Mouse (Mus musculus): Measurements from ENCODE around the gene Zswim4. TPM values are rescaled to one million over a fixed set of nuclear protein-coding genes. Genes with fewer than 3 reads are reported as not detected.
A peak's percentile ranks its signal among the peaks of the same experiment; 100 is the strongest.

Zswim4 gene
- polyA plus RNA-seq, 1 experiment from 2014 or later, result 9.7 TPM

GRCm38 (mm10) chr8:84197922-84198774 is 38.7 kb downstream of the Zswim4 start:
- peak; percentile 77 for ATAC-seq (ENCODE audit: insufficient read depth, low FRiP score)
- H3K4me1 ChIP-seq (ENCODE audit: control insufficient read depth, insufficient read depth, low read length), result peaks cover 48% of the 10 kb centered on the region

GRCm38 (mm10) chr8:84197141-84197921 is 39.5 kb downstream of the Zswim4 start:
- peak overlapping the region; percentile 79 for H3K4me2 ChIP-seq (ENCODE audit: low read depth, low read length)
- H3K27me3 ChIP-seq (ENCODE audit: control insufficient read depth, insufficient read depth, low read length), result no peaks in the 10 kb centered on the region
- 1% methylated on average over 43 of the region's 43 CpGs for WGBS
- H3K9ac ChIP-seq (ENCODE audit: low read length), result peak overlapping the region; percentile 74
- H3K4me3 ChIP-seq (replicated peaks; ENCODE audit: low read length), result peak overlapping the region; percentile 54
- peak overlapping the region; percentile 98 for H3K27ac ChIP-seq (ENCODE audit: low read length)
- no peaks in the 10 kb centered on the region for H3K36me3 ChIP-seq (ENCODE audit: control insufficient read depth, insufficient read depth, low read length)
- ATAC-seq (ENCODE audit: insufficient read depth, low FRiP score), result peak; percentile 42
- no peaks in the 10 kb centered on the region for H3K9me3 ChIP-seq (replicated peaks; ENCODE audit: control insufficient read depth, low read length)
- peaks cover 49% of the 10 kb centered on the region for H3K4me1 ChIP-seq (ENCODE audit: control insufficient read depth, insufficient read depth, low read length)

More at GRCm38 (mm10) chr8:84197922-84198774, 38.7 kb downstream of the Zswim4 start:
- H3K27ac ChIP-seq (ENCODE audit: low read length), result peak overlapping the region; percentile 98
- H3K4me3 ChIP-seq (replicated peaks; ENCODE audit: low read length), result peak overlapping the region; percentile 54
- H3K9me3 ChIP-seq (replicated peaks; ENCODE audit: control insufficient read depth, low read length), result no peaks in the 10 kb centered on the region
- peak overlapping the region; percentile 79 for H3K4me2 ChIP-seq (ENCODE audit: low read depth, low read length)
- no peaks in the 10 kb centered on the region for H3K27me3 ChIP-seq (ENCODE audit: control insufficient read depth, insufficient read depth, low read length)
- no peaks in the 10 kb centered on the region for H3K36me3 ChIP-seq (ENCODE audit: control insufficient read depth, insufficient read depth, low read length)
- H3K9ac ChIP-seq (ENCODE audit: low read length), result peak overlapping the region; percentile 74
- 2% methylated on average over 30 of the region's 30 CpGs for WGBS

GRCm38 (mm10) chr8:84194224-84194743 is 42.6 kb downstream of the Zswim4 start:
- ATAC-seq (ENCODE audit: insufficient read depth, low FRiP score), result no peak
- Histone ChIP-seq H3K4me1 (ENCODE audit: control insufficient read depth, insufficient read depth, low read length) (peaks cover 37% of the 10 kb centered on the region), H3K27ac (ENCODE audit: low read length) (no peak overlapping the region), H3K9ac (ENCODE audit: low read length) (no peak overlapping the region), H3K4me3 (replicated peaks; ENCODE audit: low read length) (no peak overlapping the region), H3K4me2 (ENCODE audit: low read depth, low read length) (no peak overlapping the region), H3K27me3 (ENCODE audit: control insufficient read depth, insufficient read depth, low read length) (no peaks in the 10 kb centered on the region), H3K9me3 (replicated peaks; ENCODE audit: control insufficient read depth, low read length) (no peaks in the 10 kb centered on the region), H3K36me3 (ENCODE audit: control insufficient read depth, insufficient read depth, low read length) (no peaks in the 10 kb centered on the region)
- 71% methylated on average over 3 of the region's 3 CpGs for WGBS

GRCm38 (mm10) chr8:84193566-84193965 is 43.3 kb downstream of the Zswim4 start:
- Histone ChIP-seq H3K27me3 (ENCODE audit: control insufficient read depth, insufficient read depth, low read length) (no peaks in the 10 kb centered on the region), H3K4me3 (replicated peaks; ENCODE audit: low read length) (no peak overlapping the region), H3K9me3 (replicated peaks; ENCODE audit: control insufficient read depth, low read length) (no peaks in the 10 kb centered on the region), H3K4me2 (ENCODE audit: low read depth, low read length) (no peak overlapping the region), H3K4me1 (ENCODE audit: control insufficient read depth, insufficient read depth, low read length) (peaks cover 31% of the 10 kb centered on the region), H3K27ac (ENCODE audit: low read length) (no peak overlapping the region), H3K36me3 (ENCODE audit: control insufficient read depth, insufficient read depth, low read length) (no peaks in the 10 kb centered on the region), H3K9ac (ENCODE audit: low read length) (no peak overlapping the region)
- WGBS, result 79% methylated on average over 5 of the region's 5 CpGs
- no peak for ATAC-seq (ENCODE audit: insufficient read depth, low FRiP score)

- H3K9me3 ChIP-seq (replicated peaks; ENCODE audit: control insufficient read depth, low read length), result no peaks in the 10 kb centered on the region
- H3K36me3 ChIP-seq (ENCODE audit: control insufficient read depth, insufficient read depth, low read length), result no peaks in the 10 kb centered on the region
- H3K9ac ChIP-seq (ENCODE audit: low read length), result no peak overlapping the region
- peak overlapping the region; percentile 93 for H3K27ac ChIP-seq (ENCODE audit: low read length)
- no peak overlapping the region for H3K4me2 ChIP-seq (ENCODE audit: low read depth, low read length)
- ATAC-seq (ENCODE audit: insufficient read depth, low FRiP score), result no peak
- no peaks in the 10 kb centered on the region for H3K27me3 ChIP-seq (ENCODE audit: control insufficient read depth, insufficient read depth, low read length)
- 73% methylated on average over 4 of the region's 4 CpGs for WGBS
- H3K4me1 ChIP-seq (ENCODE audit: control insufficient read depth, insufficient read depth, low read length), result peaks cover 27% of the 10 kb centered on the region
- no peak overlapping the region for H3K4me3 ChIP-seq (replicated peaks; ENCODE audit: low read length)
Observed at GRCm38 (mm10) chr8:84193161-84193560, 43.7 kb downstream of the Zswim4 start.

GRCm38 (mm10) chr8:84192555-84192954 is 44.3 kb downstream of the Zswim4 start:
- Histone ChIP-seq H3K4me3 (replicated peaks; ENCODE audit: low read length) (peak overlapping the region; percentile 30), H3K9me3 (replicated peaks; ENCODE audit: control insufficient read depth, low read length) (no peaks in the 10 kb centered on the region), H3K4me2 (ENCODE audit: low read depth, low read length) (peak overlapping the region; percentile 61), H3K9ac (ENCODE audit: low read length) (peak overlapping the region; percentile 61), H3K4me1 (ENCODE audit: control insufficient read depth, insufficient read depth, low read length) (peaks cover 21% of the 10 kb centered on the region), H3K27me3 (ENCODE audit: control insufficient read depth, insufficient read depth, low read length) (no peaks in the 10 kb centered on the region), H3K27ac (ENCODE audit: low read length) (peak overlapping the region; percentile 93), H3K36me3 (ENCODE audit: control insufficient read depth, insufficient read depth, low read length) (no peaks in the 10 kb centered on the region)
- 3% methylated on average over 33 of the region's 33 CpGs for WGBS
- ATAC-seq (ENCODE audit: insufficient read depth, low FRiP score), result peak; percentile 73

GRCm38 (mm10) chr8:84192023-84192422 is 44.8 kb downstream of the Zswim4 start:
- H3K27ac ChIP-seq (ENCODE audit: low read length), result peak overlapping the region; percentile 93
- ATAC-seq (ENCODE audit: insufficient read depth, low FRiP score), result peak; percentile 86
- H3K4me1 ChIP-seq (ENCODE audit: control insufficient read depth, insufficient read depth, low read length), result peaks cover 18% of the 10 kb centered on the region
- H3K4me3 ChIP-seq (replicated peaks; ENCODE audit: low read length), result peak overlapping the region; percentile 30
- peak overlapping the region; percentile 61 for H3K4me2 ChIP-seq (ENCODE audit: low read depth, low read length)
- 22% methylated on average over 13 of the region's 13 CpGs for WGBS
- no peaks in the 10 kb centered on the region for H3K36me3 ChIP-seq (ENCODE audit: control insufficient read depth, insufficient read depth, low read length)
- no peaks in the 10 kb centered on the region for H3K9me3 ChIP-seq (replicated peaks; ENCODE audit: control insufficient read depth, low read length)
- peak overlapping the region; percentile 61 for H3K9ac ChIP-seq (ENCODE audit: low read length)
- H3K27me3 ChIP-seq (ENCODE audit: control insufficient read depth, insufficient read depth, low read length), result no peaks in the 10 kb centered on the region

GRCm38 (mm10) chr8:84190191-84190867 is 46.5 kb downstream of the Zswim4 start:
- Histone ChIP-seq H3K27me3 (ENCODE audit: control insufficient read depth, insufficient read depth, low read length) (no peaks in the 10 kb centered on the region), H3K4me3 (replicated peaks; ENCODE audit: low read length) (no peak overlapping the region), H3K9ac (ENCODE audit: low read length) (no peak overlapping the region), H3K36me3 (ENCODE audit: control insufficient read depth, insufficient read depth, low read length) (no peaks in the 10 kb centered on the region), H3K4me1 (ENCODE audit: control insufficient read depth, insufficient read depth, low read length) (peaks cover 18% of the 10 kb centered on the region), H3K27ac (ENCODE audit: low read length) (no peak overlapping the region; the same call in 1 of the 2 replicates), H3K4me2 (ENCODE audit: low read depth, low read length) (no peak overlapping the region), H3K9me3 (replicated peaks; ENCODE audit: control insufficient read depth, low read length) (no peaks in the 10 kb centered on the region)
- no peak for ATAC-seq (ENCODE audit: insufficient read depth, low FRiP score)
- 89% methylated on average over 7 of the region's 7 CpGs for WGBS
